ENCODE assay signal across 26 mouse cellular contexts in genomic region chr6:143997616-143998015, GRCm38 (mm10).
DNase-seq lines count a peak whose midpoint lies in the region; ATAC-seq lines count a peak whose summit lies in the region.
"Had no signal": no experiment of that assay in that cellular context is flagged by ENCODE, and none has a peak within 500 bp of the region (broad histone marks: within the 10 kb centered on the region; RNA-seq: fewer than 3 reads in every experiment).

No protein-coding gene starts in this region.

- H3K4me1 ChIP-seq in heart, embryonic 12.5 days (replicated peaks): peaks cover 6% of the 10 kb centered on the region
- H3K4me1 ChIP-seq in neural tube, embryonic 12.5 days: peaks cover 8% of the 10 kb centered on the region; the same call in 1 of the 2 replicates
- H3K4me1 ChIP-seq: liver, embryonic 15.5 days; lung, embryonic 15.5 days; megakaryocyte, embryonic 14.5 days had no signal

- no peaks in the 10 kb centered on the region for H3K27me3 ChIP-seq in heart, embryonic 12.5 days (replicated peaks)
- H3K27me3 ChIP-seq in neural tube, embryonic 12.5 days (replicated peaks): no peaks in the 10 kb centered on the region
- H3K27me3 ChIP-seq: embryonic facial prominence, embryonic 12.5 days; hindbrain, embryonic 12.5 days; liver, embryonic 15.5 days; lung, embryonic 15.5 days; megakaryocyte, embryonic 14.5 days had no signal

- no peaks in the 10 kb centered on the region for H3K36me3 ChIP-seq in heart, embryonic 12.5 days
- H3K36me3 ChIP-seq in neural tube, embryonic 12.5 days: no peaks in the 10 kb centered on the region
- H3K36me3 ChIP-seq: embryonic facial prominence, embryonic 12.5 days; heart, embryonic 10.5 days; hindbrain, embryonic 12.5 days; liver, embryonic 15.5 days; lung, embryonic 15.5 days had no signal

- H3K9me3 ChIP-seq in heart, embryonic 12.5 days (replicated peaks): no peaks in the 10 kb centered on the region
- no peaks in the 10 kb centered on the region for H3K9me3 ChIP-seq in neural tube, embryonic 12.5 days
- H3K9me3 ChIP-seq: embryonic facial prominence, embryonic 12.5 days; heart, embryonic 10.5 days; hindbrain, embryonic 12.5 days; liver, embryonic 15.5 days; lung, embryonic 15.5 days; megakaryocyte, embryonic 14.5 days had no signal

- H3K4me2 ChIP-seq in heart, embryonic 12.5 days: peak overlapping the region; percentile 41; the same call in 1 of the 2 replicates
- no peak overlapping the region for H3K4me2 ChIP-seq in neural tube, embryonic 12.5 days (replicated peaks)
- H3K4me2 ChIP-seq: embryonic facial prominence, embryonic 12.5 days; hindbrain, embryonic 12.5 days; liver, embryonic 15.5 days; lung, embryonic 15.5 days had no signal

- no peak overlapping the region for H3K4me3 ChIP-seq in heart, embryonic 12.5 days
- no peak overlapping the region for H3K4me3 ChIP-seq in neural tube, embryonic 12.5 days
- H3K4me3 ChIP-seq: embryonic facial prominence, embryonic 12.5 days; gastrocnemius, adult 2 months; heart, embryonic 10.5 days; hindbrain, embryonic 12.5 days; liver, embryonic 15.5 days; lung, embryonic 15.5 days; megakaryocyte, embryonic 14.5 days had no signal

- no peak for ATAC-seq in heart, embryonic 12.5 days (ENCODE audit: insufficient number of reproducible peaks, low FRiP score)
- peak; percentile 63; the same call in 1 of the 2 replicates for ATAC-seq in neural tube, embryonic 12.5 days (ENCODE audit: low FRiP score, low read depth)
- ATAC-seq: activated CD4-positive, CD25-positive, alpha-beta regulatory T cell, adult 4 months; inflammation-experienced regulatory T-cells, adult 6 months had no signal

- H3K27ac ChIP-seq in heart, embryonic 12.5 days (ENCODE audit: poor library complexity, severe bottlenecking): no peak overlapping the region
- H3K27ac ChIP-seq in neural tube, embryonic 12.5 days: no peak overlapping the region
- H3K27ac ChIP-seq: embryonic facial prominence, embryonic 12.5 days; gastrocnemius, adult 2 months; heart, embryonic 10.5 days; hindbrain, embryonic 12.5 days; liver, embryonic 15.5 days; lung, embryonic 15.5 days had no signal

- DNase-seq in embryo, embryonic 10 days (ENCODE audit: low spot score): peak; percentile 22
- DNase-seq in embryo, embryonic 9.5 days (ENCODE audit: extremely low spot score): no peak
- DNase-seq in heart, adult 18-20 months: no peak
- peak; percentile 22 for DNase-seq in hindlimb bud, embryonic 11.5 days (ENCODE audit: extremely low spot score, low read depth, low spot score)
- DNase-seq in adrenal gland, postnatal 10 days: no peak
- no peak for DNase-seq in adrenal gland, postnatal 14 days
- DNase-seq: adrenal gland, adult 8-10 months; cerebellum, adult 9-10 months; gastrocnemius, adult 2 months; heart, postnatal 10 days; kidney, adult 18-20 months; kidney, postnatal 4 days; liver; lung, postnatal 36 days; thymus, adult 18-20 months; thymus, postnatal 36 days had no signal

- 46% methylated on average over 11 of the region's 11 CpGs for WGBS in heart, embryonic 12.5 days
- WGBS in neural tube, embryonic 12.5 days: 66% methylated on average over 11 of the region's 11 CpGs

- H3K9ac ChIP-seq in heart, embryonic 12.5 days: no peak overlapping the region
- H3K9ac ChIP-seq in neural tube, embryonic 12.5 days: no peak overlapping the region
- H3K9ac ChIP-seq: embryonic facial prominence, embryonic 12.5 days; hindbrain, embryonic 12.5 days; liver, embryonic 15.5 days; lung, embryonic 15.5 days had no signal

Comparison
In these comparisons a context has a peak if more than half of its experiments do, and no peak if none do; other contexts are left out.
1. DNase-seq: peak in embryo, embryonic 10 days (single experiment) and hindlimb bud, embryonic 11.5 days (single experiment); none in embryo, embryonic 9.5 days (single experiment), heart, adult 18-20 months (0 of 2), adrenal gland, postnatal 10 days (single experiment) and adrenal gland, postnatal 14 days (single experiment).